Mouse (Mus musculus): ENCODE results near the gene Magi2. TPM values are rescaled to one million over a fixed set of nuclear protein-coding genes. Genes with fewer than 3 reads are reported as not detected.
A peak's percentile ranks its signal among the peaks of the same experiment; 100 is the strongest.

Magi2 gene
- total RNA-seq, 2 experiments from 2014 or later, result 6.6 TPM

GRCm38 (mm10) chr5:20580619-20581018 lies 1353.8 kb downstream of the Magi2 start:
- DNase-seq (ENCODE audit: low spot score in 2 of 2), result no peak

- DNase-seq (ENCODE audit: low spot score in 2 of 2), result no peak
Observed at GRCm38 (mm10) chr5:20582995-20583435, 1356.2 kb downstream of the Magi2 start.

GRCm38 (mm10) chr5:20583639-20584038 lies 1356.8 kb downstream of the Magi2 start:
- no peak for DNase-seq (ENCODE audit: low spot score in 2 of 2)

GRCm38 (mm10) chr5:20584769-20585168 lies 1357.9 kb downstream of the Magi2 start:
- DNase-seq (ENCODE audit: low spot score in 2 of 2), result no peak

GRCm38 (mm10) chr5:20589731-20590130 lies 1362.9 kb downstream of the Magi2 start:
- DNase-seq (ENCODE audit: low spot score in 2 of 2), result no peak

GRCm38 (mm10) chr5:20598196-20598595 lies 1371.4 kb downstream of the Magi2 start:
- DNase-seq (ENCODE audit: low spot score in 2 of 2), result no peak

GRCm38 (mm10) chr5:20603756-20604469 lies 1377.1 kb downstream of the Magi2 start:
- no peak for DNase-seq (ENCODE audit: low spot score in 2 of 2)

GRCm38 (mm10) chr5:20606497-20606896 lies 1379.7 kb downstream of the Magi2 start:
- no peak for DNase-seq (ENCODE audit: low spot score in 2 of 2)

- DNase-seq (ENCODE audit: low spot score in 2 of 2), result no peak
Observed at GRCm38 (mm10) chr5:20607503-20607902, 1380.7 kb downstream of the Magi2 start.

- no peak for DNase-seq (ENCODE audit: low spot score in 2 of 2)
Observed at GRCm38 (mm10) chr5:20609206-20609935, 1382.5 kb downstream of the Magi2 start.

GRCm38 (mm10) chr5:20610640-20611039 lies 1383.8 kb downstream of the Magi2 start:
- DNase-seq (ENCODE audit: low spot score in 2 of 2), result no peak

- DNase-seq (ENCODE audit: low spot score in 2 of 2), result no peak
Observed at GRCm38 (mm10) chr5:20612616-20613015, 1385.8 kb downstream of the Magi2 start.

GRCm38 (mm10) chr5:20614891-20615290 lies 1388.1 kb downstream of the Magi2 start:
- no peak for DNase-seq (ENCODE audit: low spot score in 2 of 2)

- peak in 1 of 2 experiments; percentile 51 for DNase-seq (ENCODE audit: low spot score in 2 of 2)
Observed at GRCm38 (mm10) chr5:20620596-20621511, 1394.0 kb downstream of the Magi2 start.

- no peak for DNase-seq (ENCODE audit: low spot score in 2 of 2)
Observed at GRCm38 (mm10) chr5:20622417-20622816, 1395.6 kb downstream of the Magi2 start.

GRCm38 (mm10) chr5:20622837-20623573 lies 1396.2 kb downstream of the Magi2 start:
- DNase-seq (ENCODE audit: low spot score in 2 of 2), result no peak

- DNase-seq (ENCODE audit: low spot score in 2 of 2), result no peak
Observed at GRCm38 (mm10) chr5:20625117-20625516, 1398.3 kb downstream of the Magi2 start.

- DNase-seq (ENCODE audit: low spot score in 2 of 2), result no peak
Observed at GRCm38 (mm10) chr5:20628954-20629601, 1402.2 kb downstream of the Magi2 start.

- no peak for DNase-seq (ENCODE audit: low spot score in 2 of 2)
Observed at GRCm38 (mm10) chr5:20634046-20634769, 1407.4 kb downstream of the Magi2 start.

- DNase-seq (ENCODE audit: low spot score in 2 of 2), result no peak
Observed at GRCm38 (mm10) chr5:20634822-20635221, 1408.0 kb downstream of the Magi2 start.

All from gastrocnemius, postnatal 4 days (tissue).